Mouse (Mus musculus) hindbrain, embryonic 14.5 days (tissue): ENCODE results near the gene Susd3. TPM values are rescaled to one million over a fixed set of nuclear protein-coding genes. Genes with fewer than 3 reads are reported as not detected.

Experiments used
- ATAC-seq: fragments of 200-750 bp; cut with Nextera tagmentation; 2 replicates; pipeline ENCODE4 v1.8.0; 2017; ENCODE audit warnings: moderate number of reproducible peaks, mild to moderate bottlenecking, moderate TSS enrichment, moderate library complexity; ENCODE audit not compliant: low FRiP score
- DNase-seq: peaks from one replicate; pipeline ENCODE4 v3.0.0-alpha.2; 2015; ENCODE audit warnings: low spot score
- H3K27ac ChIP-seq: fragments of 300-500 bp; sonication (generic); 2 replicates; pipeline ENCODE4 v1.5.1; 2014; ENCODE audit warnings: mild to moderate bottlenecking, moderate library complexity
- H3K27me3 ChIP-seq: fragments of 300-500 bp; sonication (generic); 2 replicates; pipeline ENCODE4 v1.6.1; 2014; ENCODE audit warnings: mild to moderate bottlenecking, low read length, mixed read lengths; ENCODE audit not compliant: control insufficient read depth, insufficient read depth
- H3K36me3 ChIP-seq: fragments of 300-500 bp; sonication (generic); replicated peaks from 2 replicates; pipeline ENCODE4 v1.6.1; 2014; ENCODE audit not compliant: control insufficient read depth, insufficient read depth
- H3K4me1 ChIP-seq: fragments of 300-500 bp; sonication (generic); replicated peaks from 2 replicates; pipeline ENCODE4 v1.6.1; 2014; ENCODE audit warnings: antibody characterized with exemption, low read length, mixed read lengths; ENCODE audit not compliant: control insufficient read depth, insufficient read depth
- H3K4me2 ChIP-seq: fragments of 300-500 bp; sonication (generic); replicated peaks from 2 replicates; pipeline ENCODE4 v1.6.1; 2014; ENCODE audit warnings: mild to moderate bottlenecking, moderate library complexity
- H3K4me3 ChIP-seq: fragments of 300-500 bp; sonication (generic); replicated peaks from 2 replicates; pipeline ENCODE4 v1.5.1; 2014; ENCODE audit warnings: mild to moderate bottlenecking, low read length
- H3K9ac ChIP-seq: fragments of 300-500 bp; sonication (generic); 2 replicates; pipeline ENCODE4 v1.6.1; 2014
- H3K9me3 ChIP-seq: fragments of 300-500 bp; sonication (generic); 2 replicates; pipeline ENCODE4 v1.6.1; 2016; ENCODE audit warnings: low read length; ENCODE audit not compliant: control insufficient read depth
- WGBS: fragments of 180-500 bp; shearing (Covaris S2); extraction: QIAGEN DNeasy Blood & Tissue Kit; methylation state at CpG from one replicate; pipeline ENCODE4 v1.1.7; 2014; 5-methylcytosine and 5-hydroxymethylcytosine counted together
- polyA plus RNA-seq: library from polyadenylated mRNA; unstranded; fragments of >200 nt; fragmentation: Nextera tagmentation; extraction: Ambion mirVana; gene quantifications from 2 replicates; pipeline ENCODE4 v1.2.1, GENCODE M21; 2014

Susd3 gene
- polyA plus RNA-seq, 1 experiment from 2014 or later: 0.98 TPM

DNA sequence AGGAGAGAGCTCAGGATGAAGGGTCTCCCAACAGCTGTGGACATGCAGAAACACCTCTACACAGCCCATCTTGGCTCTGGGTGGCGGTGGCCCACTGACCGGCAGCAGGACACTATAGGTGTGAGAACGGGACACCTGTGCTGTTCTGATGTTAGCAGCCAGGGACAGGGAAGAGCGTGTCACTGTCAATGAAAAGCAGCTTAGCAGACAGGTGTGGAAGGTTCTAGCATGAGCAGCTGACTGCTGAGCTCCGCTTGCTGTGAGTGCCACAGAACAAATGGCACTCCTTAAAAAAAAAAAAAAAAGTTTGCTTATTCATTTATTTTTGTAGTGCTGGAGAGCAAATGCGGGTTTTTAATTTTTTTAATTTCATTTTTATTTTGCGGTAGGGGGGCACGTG is 10.9 kb downstream of the Susd3 start:
- no peak overlapping the region for H3K4me3 ChIP-seq
- no peak overlapping the region for H3K4me2 ChIP-seq
- H3K36me3 ChIP-seq: no peaks in the 10 kb centered on the region
- DNase-seq (no peak), ATAC-seq (no peak)
- no peaks in the 10 kb centered on the region for H3K27me3 ChIP-seq
- H3K4me1 ChIP-seq: no peaks in the 10 kb centered on the region
- H3K9ac ChIP-seq: no peak overlapping the region
- no peak overlapping the region for H3K27ac ChIP-seq
- no peaks in the 10 kb centered on the region for H3K9me3 ChIP-seq
- WGBS: 94% methylated on average over 8 of the region's 8 CpGs

DNA sequence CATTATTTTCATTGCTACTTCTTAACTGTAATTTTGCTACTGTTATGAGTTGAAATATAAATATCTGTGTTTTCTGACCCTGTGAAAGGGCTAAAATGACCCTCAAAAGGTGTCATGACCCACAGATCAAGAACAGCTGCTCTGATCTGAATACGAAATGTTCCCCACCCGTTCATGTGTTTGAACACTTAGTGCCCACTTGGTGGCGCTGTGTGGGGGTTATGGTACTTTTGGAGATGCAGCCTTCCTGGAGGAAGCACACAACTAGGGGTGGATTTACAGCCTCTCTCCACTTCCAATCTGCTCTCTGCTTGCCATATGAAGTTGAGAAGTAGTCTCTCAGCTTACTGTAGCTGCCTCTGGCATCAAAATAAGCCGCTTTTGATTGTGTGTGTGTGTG is 13.8 kb downstream of the Susd3 start:
- ATAC-seq (no peak), DNase-seq (no peak)
- Histone ChIP-seq H3K4me2 (no peak overlapping the region), H3K4me3 (no peak overlapping the region), H3K9ac (no peak overlapping the region), H3K27me3 (no peaks in the 10 kb centered on the region), H3K36me3 (no peaks in the 10 kb centered on the region), H3K4me1 (no peaks in the 10 kb centered on the region), H3K9me3 (no peaks in the 10 kb centered on the region), H3K27ac (no peak overlapping the region)
- 99% methylated on average over 4 of the region's 4 CpGs for WGBS

DNA sequence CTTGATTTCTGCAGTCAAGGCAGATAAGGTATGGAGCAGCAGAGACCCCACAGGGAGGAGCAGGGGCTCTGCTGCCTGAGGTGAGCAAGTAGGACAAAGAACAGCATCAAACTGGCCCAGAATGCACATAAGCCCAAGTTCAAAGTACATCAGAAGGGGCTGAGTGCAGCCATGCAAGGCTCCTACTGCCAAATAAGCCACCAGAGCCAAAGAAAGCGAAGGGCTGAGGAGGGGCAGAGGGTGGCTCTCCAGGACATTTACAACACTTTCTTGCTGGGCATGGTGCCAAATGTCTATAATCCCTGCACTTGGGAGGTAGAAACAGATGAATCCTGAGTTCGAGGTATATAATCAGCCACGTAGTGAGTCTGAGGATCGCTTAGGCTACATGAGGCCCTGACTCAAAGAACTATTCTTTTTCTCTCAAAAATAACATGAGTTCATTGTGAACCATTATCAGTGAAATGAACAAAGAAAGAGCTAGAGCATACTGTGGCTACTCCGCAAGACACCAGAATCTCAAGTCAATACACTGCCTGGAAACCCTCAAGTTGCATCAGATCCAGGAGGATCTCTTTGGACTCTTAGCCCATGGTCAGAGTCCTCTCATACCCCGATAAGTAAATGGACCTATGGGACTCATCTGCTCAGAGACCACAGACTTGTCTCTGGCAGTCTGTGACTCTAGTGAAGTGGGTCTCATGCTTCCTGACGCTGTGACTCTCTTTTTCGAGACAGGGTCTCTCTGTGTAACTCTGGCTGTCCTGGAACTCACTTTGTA is 14.5 kb downstream of the Susd3 start:
- no peaks in the 10 kb centered on the region for H3K9me3 ChIP-seq
- DNase-seq: no peak
- H3K27me3 ChIP-seq: no peaks in the 10 kb centered on the region
- H3K4me2 ChIP-seq: no peak overlapping the region
- no peak overlapping the region for H3K9ac ChIP-seq
- no peak overlapping the region for H3K27ac ChIP-seq
- no peak overlapping the region for H3K4me3 ChIP-seq
- WGBS: 89% methylated on average over 8 of the region's 8 CpGs
- H3K4me1 ChIP-seq: no peaks in the 10 kb centered on the region
- H3K36me3 ChIP-seq: no peaks in the 10 kb centered on the region
- no peak for ATAC-seq

DNA sequence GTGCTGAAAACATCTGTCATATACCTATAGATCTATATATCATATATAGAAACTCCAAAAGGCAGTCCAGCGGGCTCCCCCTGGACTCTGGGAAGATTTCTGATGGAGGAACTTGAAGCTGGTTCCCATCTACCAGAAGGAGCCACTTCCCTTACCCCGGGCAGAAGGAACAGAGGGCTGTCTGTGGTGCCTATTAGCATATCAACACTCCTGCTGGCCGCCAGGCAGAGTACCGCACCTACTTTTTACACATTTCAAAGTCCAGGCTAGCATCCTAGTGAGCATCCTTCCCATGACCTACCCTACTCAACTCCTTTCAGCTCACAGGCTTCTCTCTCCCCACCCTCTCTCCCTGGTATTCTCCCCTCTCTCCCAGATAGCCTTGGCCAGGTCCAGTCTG is 22.9 kb downstream of the Susd3 start:
- no peak overlapping the region for H3K27ac ChIP-seq
- no peaks in the 10 kb centered on the region for H3K27me3 ChIP-seq
- no peaks in the 10 kb centered on the region for H3K4me1 ChIP-seq
- no peaks in the 10 kb centered on the region for H3K9me3 ChIP-seq
- H3K36me3 ChIP-seq: no peaks in the 10 kb centered on the region
- DNase-seq (no peak), ATAC-seq (no peak)
- H3K4me2 ChIP-seq: no peak overlapping the region
- WGBS: 17% methylated on average over 4 of the region's 4 CpGs
- H3K9ac ChIP-seq: no peak overlapping the region
- no peak overlapping the region for H3K4me3 ChIP-seq

DNA sequence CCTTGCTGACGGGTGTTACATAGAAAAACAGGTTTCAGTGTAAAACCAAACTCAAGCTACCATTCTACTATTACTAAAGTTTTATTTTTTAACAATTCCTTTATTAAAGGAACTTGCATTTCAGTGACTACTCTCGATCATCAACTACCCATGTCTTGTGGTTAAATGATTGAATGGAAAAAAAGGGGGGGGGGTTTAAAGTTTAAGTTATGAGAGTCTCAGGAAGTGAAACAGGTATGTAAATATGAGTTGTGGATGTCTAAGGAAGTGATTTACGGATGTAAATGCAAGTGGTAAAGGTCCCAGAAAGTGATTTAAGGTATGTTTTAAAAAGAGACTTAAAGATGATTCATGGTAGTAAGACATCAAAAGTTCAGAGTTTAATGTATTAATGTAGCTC is 23.3 kb downstream of the Susd3 start:
- ATAC-seq: no peak
- Histone ChIP-seq H3K9me3 (no peaks in the 10 kb centered on the region), H3K4me2 (no peak overlapping the region), H3K27me3 (no peaks in the 10 kb centered on the region), H3K4me3 (no peak overlapping the region), H3K27ac (no peak overlapping the region), H3K36me3 (no peaks in the 10 kb centered on the region), H3K4me1 (no peaks in the 10 kb centered on the region), H3K9ac (no peak overlapping the region)
- WGBS: 56% methylated on average over 3 of the region's 3 CpGs
- no peak for DNase-seq

DNA sequence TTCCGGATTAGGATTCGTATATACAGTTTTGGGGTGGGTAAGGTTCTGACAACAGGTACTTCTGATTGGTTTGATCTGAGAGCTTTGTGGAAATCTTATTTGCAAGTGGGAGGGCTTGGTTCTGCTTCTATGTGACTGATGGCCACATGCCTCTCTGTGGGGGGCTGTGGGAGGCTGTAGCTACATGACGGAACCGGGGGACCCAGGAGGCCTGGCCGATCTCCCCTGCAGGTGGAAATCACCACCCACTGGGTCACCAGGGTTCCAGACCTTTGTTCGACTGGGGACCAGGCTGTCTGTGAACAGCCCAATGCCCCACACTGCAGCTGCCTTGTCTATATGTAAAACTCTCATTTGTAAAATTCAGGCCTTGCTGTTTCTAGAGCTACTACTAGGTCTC is 23.8 kb downstream of the Susd3 start:
- DNase-seq: no peak
- Histone ChIP-seq H3K36me3 (no peaks in the 10 kb centered on the region), H3K27me3 (no peaks in the 10 kb centered on the region), H3K9me3 (no peaks in the 10 kb centered on the region), H3K9ac (no peak overlapping the region), H3K4me2 (no peak overlapping the region), H3K4me3 (no peak overlapping the region), H3K27ac (no peak overlapping the region), H3K4me1 (no peaks in the 10 kb centered on the region)
- 21% methylated on average over 6 of the region's 6 CpGs for WGBS
- no peak for ATAC-seq

DNA sequence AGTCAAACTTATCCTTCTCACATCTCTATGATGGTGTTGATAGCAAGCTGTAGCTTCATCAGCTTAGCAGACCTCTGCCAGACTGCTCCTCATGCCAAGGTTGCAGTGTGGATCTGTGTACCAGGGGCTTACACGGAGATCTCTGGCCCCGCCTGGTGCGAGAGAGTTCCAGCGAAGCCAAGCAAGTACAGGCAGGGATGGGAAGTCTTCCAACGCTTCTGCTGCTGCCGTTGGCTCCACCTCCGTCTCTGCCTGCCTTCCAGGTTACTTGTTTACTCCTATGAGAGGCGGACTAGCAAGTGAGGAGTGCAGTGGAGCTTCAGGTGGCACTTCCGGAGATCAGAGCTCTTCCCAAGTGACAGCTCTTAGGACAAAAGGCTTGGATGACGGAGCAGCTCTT is 24.2 kb downstream of the Susd3 start:
- DNase-seq (no peak), ATAC-seq (no peak)
- Histone ChIP-seq H3K27ac (no peak overlapping the region), H3K9ac (no peak overlapping the region), H3K9me3 (no peaks in the 10 kb centered on the region), H3K4me3 (no peak overlapping the region), H3K27me3 (no peaks in the 10 kb centered on the region), H3K4me2 (no peak overlapping the region), H3K36me3 (no peaks in the 10 kb centered on the region), H3K4me1 (no peaks in the 10 kb centered on the region)
- 21% methylated on average over 10 of the region's 10 CpGs for WGBS

DNA sequence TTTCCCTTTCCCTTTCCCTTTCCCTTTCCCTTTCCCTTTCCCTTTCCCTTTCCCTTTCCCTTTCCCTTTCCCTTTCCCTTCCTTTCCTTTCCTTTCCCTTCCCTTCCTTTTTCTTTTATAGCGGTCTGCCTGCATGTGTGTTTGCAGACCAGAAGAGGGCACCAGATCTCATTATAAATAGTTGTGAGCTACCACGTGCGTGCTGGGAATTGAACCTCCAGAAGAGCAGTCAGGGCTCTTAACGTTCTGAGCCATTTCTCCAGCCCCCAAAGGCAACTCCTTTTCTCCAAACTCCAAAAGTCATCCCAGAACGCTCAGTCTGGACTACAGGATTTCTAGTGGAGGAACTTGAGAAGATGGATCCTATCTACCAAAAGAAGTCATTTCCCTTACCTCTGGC is 27.6 kb downstream of the Susd3 start:
- H3K4me3 ChIP-seq: no peak overlapping the region
- peaks cover 7% of the 10 kb centered on the region; the same call in 1 of the 2 replicates for H3K4me1 ChIP-seq
- ATAC-seq: no peak
- DNase-seq: no peak
- H3K4me2 ChIP-seq: no peak overlapping the region
- no peaks in the 10 kb centered on the region for H3K9me3 ChIP-seq
- WGBS: 15% methylated on average over 5 of the region's 5 CpGs
- no peak overlapping the region for H3K9ac ChIP-seq
- no peaks in the 10 kb centered on the region for H3K27me3 ChIP-seq
- no peaks in the 10 kb centered on the region for H3K36me3 ChIP-seq
- H3K27ac ChIP-seq: no peak overlapping the region

DNA sequence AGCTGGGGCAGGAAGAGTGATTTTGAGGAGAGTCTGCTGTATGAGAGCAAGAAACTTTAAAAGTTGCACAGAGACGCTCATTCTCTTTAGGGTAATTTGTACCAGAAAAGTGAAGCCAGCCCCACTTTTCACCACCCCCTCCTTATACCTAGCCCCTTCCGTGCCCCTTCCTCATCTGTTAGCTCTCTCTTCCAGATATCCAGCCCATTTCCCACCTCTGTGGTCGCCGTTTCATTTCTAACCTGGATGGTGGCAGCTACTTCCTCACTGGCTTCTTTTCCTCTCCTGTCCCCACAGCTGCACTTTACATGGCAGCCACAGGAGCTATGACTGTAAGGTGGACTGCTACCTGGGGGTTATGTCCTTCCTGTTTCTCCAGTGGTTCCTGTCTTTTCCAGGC is 29.1 kb downstream of the Susd3 start:
- 94% methylated on average over 4 of the region's 4 CpGs for WGBS
- no peak overlapping the region for H3K9ac ChIP-seq
- no peaks in the 10 kb centered on the region for H3K9me3 ChIP-seq
- no peaks in the 10 kb centered on the region for H3K27me3 ChIP-seq
- no peak for DNase-seq
- H3K4me3 ChIP-seq: no peak overlapping the region
- H3K4me1 ChIP-seq: peaks cover 17% of the 10 kb centered on the region; the same call in 1 of the 2 replicates
- no peaks in the 10 kb centered on the region for H3K36me3 ChIP-seq
- H3K27ac ChIP-seq: no peak overlapping the region
- no peak for ATAC-seq
- H3K4me2 ChIP-seq: no peak overlapping the region

DNA sequence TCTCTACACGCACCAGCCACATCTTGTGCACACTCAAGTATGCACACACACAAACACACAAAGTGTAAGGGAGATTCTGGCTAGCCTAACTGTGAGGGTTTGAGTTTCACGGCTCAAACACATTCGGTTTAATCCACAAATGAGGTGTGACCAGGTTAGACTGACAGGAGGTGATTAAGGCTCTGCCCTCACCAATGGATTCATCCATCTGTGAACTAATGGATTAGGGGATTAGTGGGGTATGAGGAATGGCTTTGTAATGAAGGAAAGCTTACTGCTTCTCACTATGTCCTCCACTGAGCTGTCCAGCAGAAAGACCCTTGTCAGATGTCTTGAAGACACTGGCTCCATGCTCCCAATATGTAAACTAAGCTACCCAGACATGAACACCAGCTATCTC is 29.9 kb downstream of the Susd3 start:
- Histone ChIP-seq H3K4me3 (no peak overlapping the region), H3K27me3 (no peaks in the 10 kb centered on the region), H3K36me3 (no peaks in the 10 kb centered on the region), H3K27ac (no peak overlapping the region), H3K9me3 (no peaks in the 10 kb centered on the region), H3K9ac (no peak overlapping the region), H3K4me2 (no peak overlapping the region), H3K4me1 (peaks cover 21% of the 10 kb centered on the region)
- DNase-seq: no peak
- no peak for ATAC-seq
- WGBS: 46% methylated on average over 3 of the region's 3 CpGs
